Mouse (Mus musculus) splenic B cell, adult 2 months (primary cell): ENCODE measurements around the gene Prkcsh.

Source experiments
- DNase-seq: peaks from one replicate; pipeline ENCODE4 v3.0.0-alpha.2; 2011; ENCODE audit warnings: low read depth, low spot score
- H3K27me3 ChIP-seq: 2 replicates; pipeline ENCODE4 v1.6.1; 2012; ENCODE audit warnings: mild to moderate bottlenecking, low read length, moderate library complexity, mixed read lengths; ENCODE audit not compliant: control insufficient read depth, poor library complexity, insufficient read depth, severe bottlenecking
- H3K36me3 ChIP-seq: 2 replicates; pipeline ENCODE4 v1.6.1; 2012; ENCODE audit warnings: mild to moderate bottlenecking, low read length, moderate library complexity, mixed read lengths; ENCODE audit not compliant: control insufficient read depth, poor library complexity, insufficient read depth, severe bottlenecking

Prkcsh gene

GRCm38 (mm10) chr9:22050351-22050889 is 47.8 kb downstream of the Prkcsh start:
- H3K36me3 ChIP-seq, result no peaks in the 10 kb centered on the region
- DNase-seq, result peak; percentile 58

DNA sequence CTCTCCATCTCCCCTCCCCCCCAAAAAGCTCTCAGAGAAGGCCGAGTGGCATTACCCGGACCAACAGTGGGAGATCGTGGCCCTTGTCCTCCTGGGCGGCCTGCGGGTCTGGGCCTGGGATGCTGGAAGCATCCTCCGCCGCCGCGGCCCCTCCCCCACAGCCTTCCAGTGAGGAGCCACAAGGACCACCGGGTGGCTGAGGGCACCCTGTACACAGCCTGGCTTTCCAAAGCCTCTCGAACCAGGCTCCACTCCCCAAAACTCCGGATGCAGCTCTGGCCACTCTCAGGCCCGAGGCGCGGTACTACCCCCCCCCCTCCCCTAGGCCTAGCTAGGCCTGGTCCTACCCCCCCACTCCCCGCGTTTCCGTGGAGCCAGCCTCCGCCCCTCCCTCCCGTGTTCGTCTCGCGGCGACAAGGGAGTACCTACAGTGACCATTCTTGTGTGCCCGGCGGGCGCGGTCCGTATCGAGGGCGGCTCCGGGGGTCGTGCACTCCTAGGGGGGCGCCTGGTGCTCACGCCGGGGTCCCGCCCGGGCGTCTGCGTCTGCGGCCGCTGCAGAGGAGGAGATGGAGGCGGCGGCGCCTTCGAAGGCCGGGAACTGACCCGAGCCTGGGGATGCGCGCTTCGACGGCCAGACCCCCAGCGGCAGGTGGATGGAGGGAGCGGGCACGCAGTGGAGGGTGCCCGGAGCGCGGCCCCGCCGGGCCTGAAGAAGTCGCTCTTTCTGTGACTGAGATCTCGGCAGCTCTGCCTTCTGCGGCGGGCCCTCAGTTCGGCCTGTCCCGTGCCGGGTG is 48.8 kb downstream of the Prkcsh start:
- H3K27me3 ChIP-seq, result no peaks in the 10 kb centered on the region
- peak; percentile 22 for DNase-seq
- H3K36me3 ChIP-seq, result no peaks in the 10 kb centered on the region

More at GRCm38 (mm10) chr9:22050351-22050889, 47.8 kb downstream of the Prkcsh start:
- H3K27me3 ChIP-seq, result no peaks in the 10 kb centered on the region

DNA sequence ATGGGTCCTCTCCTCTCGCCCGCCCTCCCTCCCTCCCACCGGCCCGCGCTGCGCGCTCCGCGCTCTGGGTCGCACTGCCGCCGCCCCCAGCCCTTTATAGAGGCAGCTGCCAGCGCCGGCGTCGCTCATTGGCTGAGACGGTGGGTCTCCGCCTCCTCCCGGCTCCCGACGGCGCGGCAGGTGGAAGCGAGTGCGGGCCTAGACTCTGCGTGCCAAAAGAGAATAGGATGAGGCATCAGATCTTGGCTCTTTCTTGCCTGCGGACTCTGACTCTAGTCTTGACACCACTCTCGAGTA is 49.3 kb downstream of the Prkcsh start, which contains the start of gene Elavl3:
Elavl3 (minus strand) TSS at position 66 of the 297 bp plus-strand sequence.
- Histone ChIP-seq H3K27me3 (no peaks in the 10 kb centered on the region), H3K36me3 (no peaks in the 10 kb centered on the region; the same call in 1 of the 2 replicates)
- DNase-seq, result no peak

DNA sequence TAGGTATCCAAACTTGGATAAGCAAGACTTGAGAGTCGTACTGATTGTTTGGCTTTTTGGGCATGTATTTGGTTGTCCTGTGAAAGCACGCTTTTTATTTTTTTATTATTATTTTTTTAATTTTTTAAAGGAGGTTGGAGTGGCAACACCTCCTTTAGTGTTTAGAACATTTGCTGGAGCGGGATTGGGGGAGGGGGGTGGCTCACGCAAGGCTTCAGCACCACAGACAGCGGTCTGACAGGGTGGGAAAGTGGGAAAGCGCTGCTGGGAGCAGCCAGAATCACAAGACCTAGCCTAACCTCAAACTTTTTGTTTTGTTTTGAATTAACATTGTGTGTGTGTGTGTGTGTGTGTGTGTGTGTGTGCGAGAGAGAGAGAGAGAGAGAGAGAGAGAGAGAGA is 51.1 kb downstream of the Prkcsh start:
- DNase-seq, result no peak
- H3K36me3 ChIP-seq, result no peaks in the 10 kb centered on the region; the same call in 1 of the 2 replicates
- H3K27me3 ChIP-seq, result no peaks in the 10 kb centered on the region

GRCm38 (mm10) chr9:22054411-22055076 is 51.9 kb downstream of the Prkcsh start:
- Histone ChIP-seq H3K27me3 (no peaks in the 10 kb centered on the region), H3K36me3 (no peaks in the 10 kb centered on the region; the same call in 1 of the 2 replicates)
- DNase-seq, result peak; percentile 93

GRCm38 (mm10) chr9:22055713-22056112 is 53.1 kb downstream of the Prkcsh start:
- Histone ChIP-seq H3K27me3 (no peaks in the 10 kb centered on the region), H3K36me3 (no peaks in the 10 kb centered on the region; the same call in 1 of the 2 replicates)
- no peak for DNase-seq

- H3K27me3 ChIP-seq, result no peaks in the 10 kb centered on the region
- H3K36me3 ChIP-seq, result no peaks in the 10 kb centered on the region; the same call in 1 of the 2 replicates
- DNase-seq, result no peak
Measured at GRCm38 (mm10) chr9:22056303-22056910, 53.8 kb downstream of the Prkcsh start.

DNA sequence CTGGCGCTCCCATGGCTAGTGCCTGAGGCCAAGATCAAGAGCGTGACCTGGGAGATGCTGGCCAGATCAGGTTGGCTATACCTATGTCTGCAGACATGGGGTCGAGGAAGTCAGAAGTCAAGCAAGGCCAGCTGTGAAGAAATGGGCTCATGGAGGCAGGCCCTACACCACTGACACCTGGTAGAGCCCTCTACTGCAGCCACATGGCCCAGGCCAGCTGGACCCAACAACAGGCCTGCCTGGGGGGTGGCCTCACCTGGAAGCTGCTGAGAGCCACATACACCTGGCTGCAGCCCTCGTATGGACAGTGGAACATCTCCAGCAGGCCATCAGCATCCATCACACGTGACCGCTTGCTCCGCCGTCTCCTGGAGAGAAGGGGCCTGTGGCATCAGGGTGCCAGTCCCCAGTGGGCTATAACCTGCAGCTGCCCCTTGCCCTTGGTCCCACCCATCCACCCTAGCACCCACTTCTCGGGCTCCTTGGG is 54.5 kb downstream of the Prkcsh start:
- no peak for DNase-seq
- Histone ChIP-seq H3K27me3 (no peaks in the 10 kb centered on the region), H3K36me3 (peaks cover 2% of the 10 kb centered on the region)

GRCm38 (mm10) chr9:22058011-22058424 is 55.4 kb downstream of the Prkcsh start:
- no peaks in the 10 kb centered on the region for H3K27me3 ChIP-seq
- H3K36me3 ChIP-seq, result peaks cover 2% of the 10 kb centered on the region
- no peak for DNase-seq

DNA sequence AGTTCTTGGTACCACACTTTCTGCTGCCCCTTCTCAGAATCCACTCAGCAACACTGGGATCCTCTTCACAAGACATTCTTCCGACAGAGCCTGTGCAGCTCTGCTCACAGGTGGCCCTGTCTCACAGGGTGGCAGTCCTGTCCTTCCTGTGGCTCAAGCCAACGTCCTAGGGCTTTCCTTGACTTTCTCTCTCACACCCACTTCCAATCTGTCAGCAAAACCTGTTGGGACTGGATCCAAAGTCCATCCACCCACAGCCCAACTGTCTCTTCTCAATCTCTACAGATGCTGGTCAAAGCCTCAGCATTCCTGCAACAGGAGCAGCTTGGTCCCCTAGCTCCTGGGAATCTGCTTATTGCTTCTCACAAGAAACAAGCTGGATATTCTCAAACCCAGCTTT is 58.7 kb downstream of the Prkcsh start:
- peaks cover 6% of the 10 kb centered on the region for H3K36me3 ChIP-seq
- no peak for DNase-seq
- H3K27me3 ChIP-seq, result no peaks in the 10 kb centered on the region
